Mouse (Mus musculus): ENCODE data around the gene Pitpnc1.

DNA sequence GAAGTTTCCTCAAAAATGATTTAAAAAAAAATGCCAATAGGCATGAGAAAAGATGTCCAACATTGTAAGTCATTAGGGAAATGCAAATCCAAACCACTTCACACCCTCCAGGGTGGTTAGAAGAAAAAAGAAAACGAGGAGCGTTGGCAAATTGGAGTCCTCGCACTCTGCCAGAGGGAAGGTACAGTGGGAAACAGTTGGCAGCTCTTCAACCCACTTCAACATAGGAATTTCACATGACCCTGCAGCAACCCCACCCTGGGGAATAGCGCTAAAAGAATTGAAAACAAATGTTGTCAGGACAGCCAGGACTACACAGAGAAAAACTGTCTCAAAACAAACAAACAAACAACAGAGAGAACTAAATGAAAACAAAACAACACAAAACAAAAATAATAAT lies 32.8 kb downstream of the Pitpnc1 start:
- TF ChIP-seq EP300 (IDR thresholded peaks at IDR 0.05; ENCODE audit: low read depth) (no peak), CTCF (IDR thresholded peaks at IDR 0.05; ENCODE audit: low read depth) (no peak)
